Mouse (Mus musculus): ENCODE measurements at regions not wholly inside any gene's neighbourhood (a gene's known extent, or its start where the extent isn't known, plus 50 kb on each side); places are given as distances from the start of the nearest gene placed in this dataset.

DNA sequence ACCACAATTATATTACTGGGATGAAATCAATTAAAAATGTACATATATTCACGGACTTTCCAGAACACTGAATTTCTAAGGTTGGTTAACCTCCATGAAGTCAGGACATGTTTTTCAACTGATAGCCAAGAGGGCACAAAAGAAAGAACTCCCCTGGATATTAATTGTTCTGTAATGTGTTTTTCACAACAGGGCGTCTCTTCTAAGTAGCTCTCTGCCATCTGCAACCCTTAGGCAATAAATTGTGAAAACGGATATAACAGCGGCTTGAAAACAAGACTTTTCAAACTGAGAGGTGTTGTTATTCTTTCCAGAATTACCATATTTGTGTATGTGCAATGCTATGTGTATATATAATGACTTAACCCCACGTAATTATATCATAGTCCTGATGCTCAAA, 841.1 kb upstream of the Pot1a start:
- in situ Hi-C loops (cut with MboI, MseI): no loop called here

DNA sequence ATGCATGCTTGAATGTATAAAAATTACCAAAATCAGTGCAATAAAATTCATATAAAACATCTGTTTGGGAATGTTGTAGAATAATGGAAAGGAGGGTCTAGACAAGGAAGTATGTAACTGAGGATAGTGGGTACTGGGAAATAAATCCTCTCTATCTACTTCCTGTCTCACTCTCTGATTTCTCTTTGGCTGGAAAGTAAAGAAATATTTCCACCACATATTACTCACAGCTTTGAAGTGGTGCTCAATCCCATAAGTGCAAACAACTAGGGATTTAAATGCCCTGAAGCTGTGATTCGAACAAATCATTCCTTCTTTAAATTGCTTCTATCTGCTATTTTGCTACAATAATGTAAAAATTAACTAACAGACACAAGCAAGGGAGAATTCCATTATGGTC, 840.5 kb upstream of the Pot1a start:
- in situ Hi-C loops (cut with MboI, MseI): loop anchor here (10.0 kb wide), 1 partner anchor 925 kb away; no protein-coding TSS in a partner anchor

DNA sequence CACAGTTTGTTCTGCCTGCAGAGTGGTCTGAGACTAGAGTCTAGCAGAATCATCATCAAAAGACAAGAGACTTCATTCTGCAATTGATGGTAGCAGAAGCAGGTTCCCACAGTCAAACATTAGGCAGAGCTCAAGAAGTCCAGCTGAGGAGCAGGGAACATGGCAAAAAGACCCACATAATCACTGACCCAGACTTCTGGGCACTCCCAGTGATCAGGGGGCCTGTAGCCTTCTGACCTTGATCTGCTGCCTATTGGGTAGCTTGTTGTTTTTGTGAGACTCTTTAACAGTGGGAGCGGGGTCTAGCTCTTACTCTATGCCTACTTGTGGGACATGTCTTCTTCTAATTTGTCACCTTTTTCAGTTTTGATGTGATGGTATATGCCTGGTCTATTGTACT, 819.4 kb upstream of the Pot1a start:
- in situ Hi-C loops (cut with MboI, MseI): no loop called here

All from regulatory T cell (primary cell).